Mouse (Mus musculus) spleen, postnatal 10 days (tissue): ENCODE measurements at regions not wholly inside any gene's neighbourhood (a gene's known extent, or its start where the extent isn't known, plus 50 kb on each side); places are given as distances from the start of the nearest gene placed in this dataset.
A peak's percentile ranks its signal among the peaks of the same experiment; 100 is the strongest.

ENCODE experiments used
- DNase-seq, 2 experiments: peaks; one replicate each; pipeline ENCODE4 v3.0.0; 2021 to 2022; ENCODE audit warnings: low spot score in 2 of 2

GRCm38 (mm10) chr13:101935843-101936242 is 167.8 kb upstream of the Pik3r1 start:
- DNase-seq = no peak

- no peak for DNase-seq
These were observed 186.5 kb upstream of the Pik3r1 start for GRCm38 (mm10) chr13:101954521-101954920.

DNA sequence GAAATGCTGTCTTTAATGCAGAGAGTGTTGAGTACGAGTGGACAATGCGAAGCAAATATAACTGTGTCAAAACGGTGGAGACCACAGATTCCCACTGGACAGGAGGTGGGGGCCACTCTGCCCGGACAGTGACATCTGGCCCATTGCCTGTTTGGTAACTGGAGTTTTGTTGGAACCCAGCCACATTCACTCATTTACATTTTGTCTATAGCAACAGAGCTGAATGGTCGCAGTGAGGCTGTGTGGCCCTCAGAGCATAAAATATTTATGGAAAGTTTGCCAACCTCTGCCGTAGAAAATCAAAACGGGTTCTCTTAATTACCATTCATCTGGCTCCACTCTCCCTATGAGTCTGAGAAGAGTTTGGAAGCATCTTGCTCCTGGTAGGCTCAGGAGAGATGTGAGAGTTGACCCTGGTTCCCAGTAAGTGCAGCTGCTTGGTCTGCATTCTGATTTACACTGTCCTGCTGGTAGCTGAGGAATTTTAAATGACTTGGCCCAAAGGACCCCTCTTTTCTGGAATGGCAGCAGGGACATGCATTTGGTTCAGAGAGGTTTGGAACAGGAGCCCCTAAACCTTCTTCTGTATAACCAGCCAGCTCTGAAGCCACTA is 187.9 kb upstream of the Pik3r1 start:
- DNase-seq = no peak

DNA sequence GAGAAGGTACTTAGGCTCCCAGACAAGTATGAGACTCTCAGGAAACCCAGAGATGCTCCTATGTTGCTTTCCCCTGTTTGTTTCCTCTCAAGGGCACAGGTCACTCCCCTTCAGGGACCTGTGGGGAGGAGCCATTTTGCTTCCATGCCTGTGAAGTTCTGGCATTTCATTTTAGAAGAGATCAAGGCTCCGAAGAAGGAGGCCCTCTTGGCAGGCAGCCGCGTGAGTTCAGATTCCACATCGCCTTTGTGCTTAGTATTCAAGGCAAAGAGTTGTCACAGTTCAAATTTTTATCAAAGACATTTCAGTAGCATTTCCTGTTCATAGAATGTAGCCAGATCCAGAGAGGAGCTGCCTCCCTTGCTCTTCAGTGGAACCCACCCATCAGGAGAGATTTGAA is 189.8 kb upstream of the Pik3r1 start:
- peak in 1 of 2 experiments; percentile 17 for DNase-seq

GRCm38 (mm10) chr13:101965537-101965936 is 197.5 kb upstream of the Pik3r1 start:
- no peak for DNase-seq

- DNase-seq = no peak
These were observed 198.9 kb upstream of the Pik3r1 start for GRCm38 (mm10) chr13:101966799-101967397.

DNA sequence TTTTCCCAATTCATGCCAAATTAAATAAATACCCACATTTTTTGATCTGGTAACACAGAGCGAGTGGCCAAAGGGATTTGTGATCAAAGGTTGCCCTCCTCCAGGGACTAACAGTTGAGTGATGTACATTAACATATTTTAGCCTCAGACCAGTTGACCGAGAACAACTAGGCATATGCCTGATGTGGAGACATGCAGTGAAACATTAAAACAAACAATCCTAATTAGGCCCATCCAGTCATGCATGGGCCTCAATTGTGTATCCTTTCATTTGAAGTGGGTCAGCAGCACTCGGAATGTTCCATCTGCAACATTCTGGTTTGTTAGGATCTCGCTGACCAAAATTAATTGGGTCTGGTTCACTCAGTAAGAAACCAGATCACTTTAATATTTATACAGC is 199.4 kb upstream of the Pik3r1 start:
- no peak for DNase-seq

DNA sequence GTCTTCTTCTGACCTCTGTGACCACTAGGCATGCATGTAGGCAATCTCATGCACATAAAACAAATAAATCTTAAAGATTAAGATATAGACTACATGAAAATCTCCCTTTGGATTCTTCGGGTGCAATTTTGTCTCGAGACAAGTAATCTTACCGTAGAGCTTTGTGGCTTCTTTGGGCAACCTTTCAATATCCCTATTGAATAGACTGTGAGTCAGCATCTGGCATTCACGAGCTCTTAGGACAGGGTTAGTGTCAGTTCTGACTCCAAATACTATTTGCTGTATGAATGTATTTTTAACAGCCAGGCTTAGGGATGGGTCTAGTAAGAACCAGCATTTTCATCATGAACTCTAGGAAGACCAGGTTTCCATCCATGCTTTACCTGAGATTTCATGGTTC is 208.7 kb upstream of the Pik3r1 start:
- no peak for DNase-seq

GRCm38 (mm10) chr13:101980171-101980835 is 212.3 kb upstream of the Pik3r1 start:
- DNase-seq = no peak

- DNase-seq = no peak
These were observed 220.8 kb upstream of the Pik3r1 start for GRCm38 (mm10) chr13:101988637-101989413.

DNA sequence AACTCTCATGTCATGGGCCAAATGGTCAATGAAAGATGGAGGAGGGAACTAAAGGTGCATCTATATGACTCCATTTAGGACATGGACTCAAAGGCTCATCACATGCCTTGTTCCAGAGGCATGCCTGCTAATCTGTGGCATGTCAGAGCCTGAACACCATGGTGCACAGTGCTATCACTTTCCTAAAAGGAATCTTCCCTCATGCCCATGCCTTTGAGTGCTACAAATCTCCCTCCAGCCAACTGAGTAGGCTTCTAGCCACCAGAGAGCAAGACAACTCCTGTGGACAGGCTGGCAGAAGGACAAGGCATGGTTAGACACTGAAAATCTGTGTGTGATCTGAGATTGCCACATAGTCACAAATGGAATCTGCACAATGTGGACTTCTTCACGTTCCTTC is 223.7 kb upstream of the Pik3r1 start:
- no peak for DNase-seq

GRCm38 (mm10) chr13:101994779-101995178 is 226.8 kb upstream of the Pik3r1 start:
- DNase-seq = no peak

- DNase-seq = no peak
These were observed 227.5 kb upstream of the Pik3r1 start for GRCm38 (mm10) chr13:101995529-101995928.

GRCm38 (mm10) chr13:101996144-101996543 is 228.1 kb upstream of the Pik3r1 start:
- no peak for DNase-seq

- DNase-seq = no peak
These were observed 229.4 kb upstream of the Pik3r1 start for GRCm38 (mm10) chr13:101997415-101997814.

DNA sequence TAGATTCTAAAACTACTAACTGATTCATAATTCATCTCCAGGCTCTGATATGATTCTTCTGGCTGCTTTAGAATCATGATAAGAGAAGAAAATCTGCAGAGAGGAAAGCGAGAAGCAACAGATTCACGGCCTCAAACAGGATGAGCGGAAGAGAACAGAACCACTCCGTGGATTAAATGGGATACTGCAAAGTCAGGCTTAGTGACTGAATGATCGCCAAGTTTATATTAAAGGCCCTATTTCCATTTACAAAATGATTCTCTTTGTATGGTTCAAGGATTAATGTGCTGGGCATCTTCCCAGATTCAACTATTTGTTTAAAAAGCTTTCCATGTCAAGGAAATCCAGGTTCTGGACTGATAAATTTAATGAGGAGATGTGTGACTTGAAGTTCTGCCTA is 238.5 kb upstream of the Pik3r1 start:
- DNase-seq = no peak

DNA sequence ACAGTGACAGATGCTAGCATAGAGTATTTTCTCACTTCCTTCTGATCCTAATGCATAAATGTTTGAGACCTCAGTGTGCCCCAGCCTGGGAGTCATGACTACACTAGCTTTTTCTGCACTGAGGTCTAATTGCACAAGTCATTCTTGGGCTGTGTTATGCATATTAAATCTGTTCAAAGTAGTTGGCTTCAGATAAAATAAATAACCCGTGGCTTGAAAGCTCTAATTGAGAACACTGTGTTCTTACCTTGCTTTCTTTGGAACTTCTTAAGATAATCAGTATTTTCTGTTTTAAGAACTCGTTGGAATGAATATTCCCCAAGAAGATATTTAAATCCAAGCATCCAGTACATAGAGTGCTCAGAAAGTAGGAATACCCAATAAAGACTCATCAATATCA is 243.9 kb upstream of the Pik3r1 start:
- no peak for DNase-seq

DNA sequence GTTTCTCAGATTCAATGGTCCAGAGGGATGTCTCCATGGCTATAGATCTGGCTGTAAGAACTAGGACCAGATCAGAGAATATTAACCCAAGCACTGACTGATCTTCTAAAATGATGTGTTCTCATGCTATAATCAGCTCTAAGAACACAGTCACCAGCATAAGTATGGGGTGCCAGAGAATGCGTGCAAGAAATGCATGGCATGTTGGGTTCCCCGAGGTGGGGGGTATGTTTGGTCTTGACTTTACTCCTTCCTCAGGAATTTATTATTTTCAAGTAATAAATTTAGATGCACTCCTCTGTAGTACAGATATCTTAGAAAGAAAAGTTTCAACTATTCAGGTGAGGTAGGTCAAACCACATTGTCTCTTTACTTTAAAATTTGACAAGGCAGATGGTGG is 246.5 kb upstream of the Pik3r1 start:
- DNase-seq = no peak

DNA sequence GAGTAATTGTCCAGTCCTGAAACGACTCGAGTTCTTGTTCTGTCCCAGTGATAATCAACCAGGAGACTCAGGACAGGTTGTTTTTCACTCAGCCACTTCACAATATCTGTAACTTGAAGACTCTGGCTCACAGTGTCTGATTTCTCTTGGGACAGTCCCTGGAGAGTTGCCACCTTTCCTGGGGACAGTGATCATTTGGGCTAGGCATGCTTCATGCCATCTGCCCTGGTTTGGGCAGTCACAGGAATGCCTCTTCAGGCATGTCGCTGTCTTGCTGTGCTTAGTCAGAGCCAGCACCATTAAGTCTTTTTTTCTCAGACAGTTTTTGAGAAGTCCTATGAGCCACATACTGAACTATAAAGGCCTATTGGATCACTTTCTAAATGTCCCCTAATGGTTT is 246.9 kb upstream of the Pik3r1 start:
- no peak for DNase-seq

GRCm38 (mm10) chr13:102016518-102016917 is 248.5 kb upstream of the Pik3r1 start:
- no peak for DNase-seq

- DNase-seq = no peak
These were observed 254.3 kb upstream of the Pik3r1 start for GRCm38 (mm10) chr13:102022273-102022672.

DNA sequence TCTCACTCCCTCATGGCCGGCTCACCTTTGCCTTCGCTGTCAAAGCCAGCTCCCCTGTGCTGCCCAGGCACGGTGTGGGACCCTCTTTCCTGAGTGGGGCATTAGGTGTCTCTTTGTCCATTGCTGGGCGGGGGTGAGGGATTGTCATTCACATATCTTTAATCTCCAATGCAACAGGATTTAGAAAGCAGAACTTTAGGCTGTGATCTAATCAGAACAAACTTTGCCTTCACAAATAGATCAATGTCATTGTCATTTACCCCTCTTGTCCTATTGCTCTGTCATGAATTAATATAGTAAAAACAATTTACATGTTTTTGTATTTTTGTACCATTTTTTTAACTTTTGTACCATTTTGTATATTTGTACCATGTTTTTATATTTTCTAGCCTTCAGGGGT is 254.7 kb upstream of the Pik3r1 start:
- no peak for DNase-seq

DNA sequence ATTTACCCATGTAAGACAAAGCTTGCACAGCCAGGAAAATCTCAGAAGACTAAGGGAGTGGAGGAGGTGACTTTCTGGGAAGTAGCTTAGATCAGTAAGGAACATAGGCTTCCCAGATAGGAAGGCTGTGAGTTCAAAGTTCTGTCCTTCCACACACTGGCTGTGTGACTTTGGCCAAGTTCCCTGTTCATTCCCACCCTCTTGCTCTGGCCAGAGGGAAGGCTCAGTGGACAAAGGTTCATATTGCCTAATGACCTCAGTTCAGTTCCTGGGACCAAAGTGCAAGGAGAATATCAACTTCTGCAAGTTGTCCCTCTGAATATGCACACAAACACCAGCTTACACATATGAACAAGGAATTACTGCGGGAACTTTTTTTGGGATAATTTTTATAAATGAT is 255.6 kb upstream of the Pik3r1 start:
- DNase-seq = no peak
